Mouse (Mus musculus): ENCODE measurements around the gene Slco1c1. TPM values are rescaled to one million over a fixed set of nuclear protein-coding genes. Genes with fewer than 3 reads are reported as not detected.
"Not testable (repeated sequence)": the region's sequence is repeated elsewhere in the genome, so short reads cannot be mapped to it uniquely, and the experiment has no call there.

The Slco1c1 gene
- total and polyA plus RNA-seq, 2 experiments from 2014 or later: 0.71 TPM; not detected in 1

DNA sequence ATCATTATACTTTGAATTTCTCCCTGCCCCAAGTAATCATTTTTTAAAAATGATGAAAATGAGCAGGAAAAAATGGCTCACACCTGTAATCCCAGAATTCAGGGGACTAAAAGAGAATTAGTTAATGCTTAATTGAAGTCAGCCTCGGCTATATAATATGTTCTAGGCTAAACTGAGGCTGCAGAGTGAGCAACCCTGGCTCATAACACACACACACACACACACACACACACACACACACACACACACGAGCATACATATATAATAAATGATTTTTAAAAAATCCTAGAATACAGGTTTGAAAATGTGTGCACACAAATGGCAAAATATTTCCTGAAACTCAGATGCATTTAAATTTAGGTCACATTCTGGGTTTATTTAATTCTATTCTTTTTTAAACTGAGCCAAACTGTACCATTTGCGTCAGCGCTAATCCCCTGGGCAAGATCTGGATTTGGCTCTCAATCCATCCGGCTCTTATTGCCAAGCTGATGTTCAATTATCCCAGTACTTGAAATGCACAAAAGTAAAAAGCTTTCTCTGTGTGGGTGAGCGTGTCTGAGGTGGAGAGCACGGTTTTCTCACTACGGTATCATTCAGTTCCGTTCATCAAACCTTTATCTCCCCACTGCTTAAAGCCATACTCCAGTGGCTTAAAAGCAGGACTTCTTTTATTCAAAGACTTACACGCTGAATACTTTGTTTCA lies 43.8 kb downstream of the Slco1c1 start:
- H3K9ac ChIP-seq (replicated peaks; ENCODE audit: low read depth, low read length): no peak overlapping the region
- H3K36me3 ChIP-seq (replicated peaks; ENCODE audit: control insufficient read depth, insufficient read depth, low read length): no peaks in the 10 kb centered on the region
- TF ChIP-seq EP300 (IDR thresholded peaks at IDR 0.05; ENCODE audit: low read depth): no peak
- no peak for TF ChIP-seq CTCF (IDR thresholded peaks at IDR 0.05; ENCODE audit: low read depth)
- H3K27ac ChIP-seq (ENCODE audit: low read depth): no peak overlapping the region
- H3K4me1 ChIP-seq (ENCODE audit: control insufficient read depth, insufficient read depth): no peaks in the 10 kb centered on the region
- no peak overlapping the region for H3K4me2 ChIP-seq (ENCODE audit: low read depth, low read length)
- no peak for DNase-seq (ENCODE audit: low spot score)
- no peaks in the 10 kb centered on the region for H3K9me3 ChIP-seq (replicated peaks; ENCODE audit: control insufficient read depth, low read length)
- H3K27me3 ChIP-seq (ENCODE audit: control insufficient read depth, insufficient read depth, low read length): no peaks in the 10 kb centered on the region
- 72% methylated on average over 10 of the region's 10 CpGs for WGBS
- no peak for ATAC-seq (ENCODE audit: insufficient read depth, low read depth)
- no peak overlapping the region for H3K4me3 ChIP-seq (ENCODE audit: low read depth, low read length)

DNA sequence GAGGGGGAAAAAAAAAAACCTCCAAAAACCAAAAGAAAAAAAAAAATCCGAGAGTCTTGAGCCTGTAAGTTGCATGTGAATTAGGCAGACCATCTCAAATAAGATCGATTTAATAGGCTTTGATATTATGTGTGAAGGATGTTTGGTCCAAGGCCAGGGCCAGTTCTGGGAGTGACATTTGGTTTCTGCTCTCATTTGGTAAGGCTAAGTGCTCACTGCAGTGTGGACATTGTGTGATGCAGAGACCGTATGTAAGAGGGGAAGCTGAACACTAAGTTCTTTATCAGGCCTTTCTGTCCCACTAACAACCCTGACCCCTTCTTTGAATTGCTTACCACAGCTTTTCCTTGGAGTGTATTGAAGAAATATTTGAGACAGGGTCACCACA lies 44.4 kb downstream of the Slco1c1 start:
- Histone ChIP-seq H3K36me3 (replicated peaks; ENCODE audit: control insufficient read depth, insufficient read depth, low read length) (no peaks in the 10 kb centered on the region), H3K27me3 (ENCODE audit: control insufficient read depth, insufficient read depth, low read length) (no peaks in the 10 kb centered on the region), H3K27ac (ENCODE audit: low read depth) (no peak overlapping the region), H3K9me3 (replicated peaks; ENCODE audit: control insufficient read depth, low read length) (no peaks in the 10 kb centered on the region), H3K4me2 (ENCODE audit: low read depth, low read length) (no peak overlapping the region), H3K4me3 (ENCODE audit: low read depth, low read length) (no peak overlapping the region), H3K9ac (replicated peaks; ENCODE audit: low read depth, low read length) (no peak overlapping the region), H3K4me1 (ENCODE audit: control insufficient read depth, insufficient read depth) (no peaks in the 10 kb centered on the region)
- no peak for TF ChIP-seq CTCF (IDR thresholded peaks at IDR 0.05; ENCODE audit: low read depth)
- no peak for TF ChIP-seq EP300 (IDR thresholded peaks at IDR 0.05; ENCODE audit: low read depth)
- 76% methylated on average over 3 of the region's 3 CpGs for WGBS
- ATAC-seq (ENCODE audit: insufficient read depth, low read depth) (no peak), DNase-seq (ENCODE audit: low spot score) (no peak)

- ATAC-seq (ENCODE audit: insufficient read depth, low read depth): no peak
- H3K4me1 ChIP-seq (ENCODE audit: control insufficient read depth, insufficient read depth): no peaks in the 10 kb centered on the region
- H3K4me3 ChIP-seq (ENCODE audit: low read depth, low read length): no peak overlapping the region
- 24% methylated on average over 3 of the region's 3 CpGs for WGBS
- H3K9ac ChIP-seq (replicated peaks; ENCODE audit: low read depth, low read length): no peak overlapping the region
- no peaks in the 10 kb centered on the region for H3K9me3 ChIP-seq (replicated peaks; ENCODE audit: control insufficient read depth, low read length)
- H3K27me3 ChIP-seq (ENCODE audit: control insufficient read depth, insufficient read depth, low read length): no peaks in the 10 kb centered on the region
- H3K27ac ChIP-seq (ENCODE audit: low read depth): no peak overlapping the region
- H3K36me3 ChIP-seq (replicated peaks; ENCODE audit: control insufficient read depth, insufficient read depth, low read length): no peaks in the 10 kb centered on the region
- no peak overlapping the region for H3K4me2 ChIP-seq (ENCODE audit: low read depth, low read length)
- DNase-seq (ENCODE audit: low spot score): peak; percentile 31
- TF ChIP-seq EP300 (IDR thresholded peaks at IDR 0.05; ENCODE audit: low read depth): no peak
- TF ChIP-seq CTCF (IDR thresholded peaks at IDR 0.05; ENCODE audit: low read depth): peak; percentile 44
These were observed 52.6 kb downstream of the Slco1c1 start for GRCm38 (mm10) chr6:141576646-141577200.

GRCm38 (mm10) chr6:141584791-141585403 lies 60.7 kb downstream of the Slco1c1 start:
- TF ChIP-seq EP300 (IDR thresholded peaks at IDR 0.05; ENCODE audit: low read depth) (no peak), CTCF (IDR thresholded peaks at IDR 0.05; ENCODE audit: low read depth) (no peak)

GRCm38 (mm10) chr6:141590002-141590401 lies 65.8 kb downstream of the Slco1c1 start:
- H3K9ac ChIP-seq (replicated peaks; ENCODE audit: low read depth, low read length): no peak overlapping the region
- no peak overlapping the region for H3K4me2 ChIP-seq (ENCODE audit: low read depth, low read length)
- no peak for ATAC-seq (ENCODE audit: insufficient read depth, low read depth)
- 69% methylated on average over 1 of the region's 1 CpGs for WGBS
- no peaks in the 10 kb centered on the region for H3K27me3 ChIP-seq (ENCODE audit: control insufficient read depth, insufficient read depth, low read length)
- H3K27ac ChIP-seq (ENCODE audit: low read depth): no peak overlapping the region
- no peaks in the 10 kb centered on the region for H3K4me1 ChIP-seq (ENCODE audit: control insufficient read depth, insufficient read depth)
- TF ChIP-seq EP300 (IDR thresholded peaks at IDR 0.05; ENCODE audit: low read depth) (no peak), CTCF (IDR thresholded peaks at IDR 0.05; ENCODE audit: low read depth) (no peak)
- no peak overlapping the region for H3K4me3 ChIP-seq (ENCODE audit: low read depth, low read length)
- DNase-seq (ENCODE audit: low spot score): no peak
- no peaks in the 10 kb centered on the region for H3K36me3 ChIP-seq (replicated peaks; ENCODE audit: control insufficient read depth, insufficient read depth, low read length)
- no peaks in the 10 kb centered on the region for H3K9me3 ChIP-seq (replicated peaks; ENCODE audit: control insufficient read depth, low read length)

More at GRCm38 (mm10) chr6:141584791-141585403, 60.7 kb downstream of the Slco1c1 start:
- Histone ChIP-seq H3K36me3 (replicated peaks; ENCODE audit: control insufficient read depth, insufficient read depth, low read length) (no peaks in the 10 kb centered on the region), H3K9me3 (replicated peaks; ENCODE audit: control insufficient read depth, low read length) (no peaks in the 10 kb centered on the region), H3K4me2 (ENCODE audit: low read depth, low read length) (no peak overlapping the region), H3K4me1 (ENCODE audit: control insufficient read depth, insufficient read depth) (no peaks in the 10 kb centered on the region), H3K9ac (replicated peaks; ENCODE audit: low read depth, low read length) (no peak overlapping the region), H3K4me3 (ENCODE audit: low read depth, low read length) (no peak overlapping the region), H3K27ac (ENCODE audit: low read depth) (no peak overlapping the region), H3K27me3 (ENCODE audit: control insufficient read depth, insufficient read depth, low read length) (no peaks in the 10 kb centered on the region)
- WGBS: 73% methylated on average over 1 of the region's 1 CpGs
- ATAC-seq (ENCODE audit: insufficient read depth, low read depth) (no peak), DNase-seq (ENCODE audit: low spot score) (no peak)

DNA sequence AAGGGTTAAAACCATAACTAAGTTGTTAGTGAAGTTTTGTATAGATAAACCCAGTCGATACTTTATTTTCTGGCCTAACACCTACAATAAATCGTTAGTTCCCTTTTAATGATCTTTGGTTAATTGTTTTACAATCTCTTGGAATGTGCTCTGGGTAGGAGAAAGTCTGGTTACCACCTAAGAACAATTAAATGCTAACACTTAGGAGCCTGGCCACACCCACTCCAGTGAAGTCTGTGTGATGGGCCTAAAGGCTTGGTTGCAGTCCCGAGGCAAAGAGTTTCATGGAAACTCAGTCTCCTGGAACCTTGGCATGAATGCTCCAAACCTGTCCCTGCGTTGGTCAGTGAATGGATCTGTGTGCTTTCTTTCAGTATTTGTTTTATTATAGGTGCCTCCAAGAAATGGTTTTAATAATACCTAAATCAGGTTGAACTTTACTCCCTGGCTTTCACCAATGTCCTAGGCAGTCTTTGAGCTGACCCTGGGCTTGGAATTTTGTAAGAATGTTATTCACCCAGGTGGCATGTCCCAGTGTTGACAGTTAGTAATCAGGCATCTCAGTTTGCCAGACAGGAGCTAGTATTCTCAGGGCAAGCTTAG lies 66.5 kb downstream of the Slco1c1 start:
- ATAC-seq (ENCODE audit: insufficient read depth, low read depth); H3K9ac ChIP-seq (replicated peaks; ENCODE audit: low read depth, low read length); H3K27ac ChIP-seq (ENCODE audit: low read depth); H3K27me3 ChIP-seq (ENCODE audit: control insufficient read depth, insufficient read depth, low read length); H3K9me3 ChIP-seq (replicated peaks; ENCODE audit: control insufficient read depth, low read length); H3K4me3 ChIP-seq (ENCODE audit: low read depth, low read length); H3K4me2 ChIP-seq (ENCODE audit: low read depth, low read length); DNase-seq (ENCODE audit: low spot score); H3K4me1 ChIP-seq (ENCODE audit: control insufficient read depth, insufficient read depth); H3K36me3 ChIP-seq (replicated peaks; ENCODE audit: control insufficient read depth, insufficient read depth, low read length): not testable (repeated sequence)
- WGBS: 53% methylated on average over 4 of the region's 4 CpGs
